Mouse (Mus musculus) heart, embryonic 14.5 days (tissue): ENCODE data around the gene Braf. TPM values are rescaled to one million over a fixed set of nuclear protein-coding genes. Genes with fewer than 3 reads are reported as not detected.

Experiments used
- ATAC-seq: fragments of 200-750 bp; cut with Nextera tagmentation; 2 replicates; pipeline ENCODE4 v1.8.0; 2017; ENCODE audit warnings: low read depth, moderate TSS enrichment; ENCODE audit not compliant: insufficient number of reproducible peaks, insufficient read depth, low FRiP score
- H3K27ac ChIP-seq, 2 experiments: fragments of 200-500 bp in 1 of 2; fragments of 300-500 bp in 1 of 2; sonication (generic) in 1 of 2; replicated peaks in 1 of 2; 2 replicates each; pipeline ENCODE4 v1.5.1; 2012 to 2014; ENCODE audit warnings: low read depth in 2 of 2, low read length in 2 of 2, control low read depth in 1 of 2, mild to moderate bottlenecking in 1 of 2, mixed read lengths in 1 of 2; ENCODE audit not compliant: control insufficient read depth in 1 of 2, insufficient read depth in 1 of 2
- H3K27me3 ChIP-seq: fragments of 300-500 bp; sonication (generic); 2 replicates; pipeline ENCODE4 v1.6.1; 2014; ENCODE audit warnings: mild to moderate bottlenecking, low read length, control low read depth; ENCODE audit not compliant: control insufficient read depth, insufficient read depth
- H3K36me3 ChIP-seq: fragments of 300-500 bp; sonication (generic); 2 replicates; pipeline ENCODE4 v1.6.1; 2014; ENCODE audit warnings: mild to moderate bottlenecking, control low read depth, low read length, mixed read lengths; ENCODE audit not compliant: control insufficient read depth, insufficient read depth
- H3K4me1 ChIP-seq, 2 experiments: fragments of 200-500 bp in 1 of 2; fragments of 300-500 bp in 1 of 2; sonication (generic) in 1 of 2; 2 replicates each; pipeline ENCODE4 v1.6.1; 2012 to 2014; ENCODE audit warnings: low read length in 2 of 2, control low read depth in 1 of 2, mixed read lengths in 1 of 2; ENCODE audit not compliant: control insufficient read depth in 2 of 2, insufficient read depth in 2 of 2
- H3K4me2 ChIP-seq: fragments of 300-500 bp; sonication (generic); 2 replicates; pipeline ENCODE4 v1.6.1; 2014; ENCODE audit warnings: mild to moderate bottlenecking, low read length
- H3K4me3 ChIP-seq, 2 experiments: fragments of 200-500 bp in 1 of 2; fragments of 300-500 bp in 1 of 2; sonication (generic) in 1 of 2; 2 replicates each; pipeline ENCODE4 v1.5.1; 2012 to 2014; ENCODE audit warnings: low read length in 2 of 2, mild to moderate bottlenecking in 2 of 2, control low read depth in 1 of 2, low read depth in 1 of 2, moderate library complexity in 1 of 2; ENCODE audit not compliant: control insufficient read depth in 1 of 2, insufficient read depth in 1 of 2
- H3K9ac ChIP-seq: fragments of 300-500 bp; sonication (generic); 2 replicates; pipeline ENCODE4 v1.6.1; 2014; ENCODE audit warnings: mild to moderate bottlenecking, low read length
- H3K9me3 ChIP-seq: fragments of 300-500 bp; sonication (generic); 2 replicates; pipeline ENCODE4 v1.6.1; 2016; ENCODE audit warnings: low read length, control low read depth; ENCODE audit not compliant: control insufficient read depth
- WGBS: fragments of 180-500 bp; shearing (Covaris S2); extraction: QIAGEN DNeasy Blood & Tissue Kit; methylation state at CpG from one replicate; pipeline ENCODE4 v1.1.7; 2014; 5-methylcytosine and 5-hydroxymethylcytosine counted together
- polyA plus RNA-seq: library from polyadenylated mRNA; unstranded; fragments of >200 nt; fragmentation: Nextera tagmentation; extraction: Ambion mirVana; gene quantifications from 2 replicates; pipeline ENCODE4 v1.2.1, GENCODE M21; 2014

The Braf gene
- polyA plus RNA-seq, 1 experiment from 2014 or later: 10.9 TPM

DNA sequence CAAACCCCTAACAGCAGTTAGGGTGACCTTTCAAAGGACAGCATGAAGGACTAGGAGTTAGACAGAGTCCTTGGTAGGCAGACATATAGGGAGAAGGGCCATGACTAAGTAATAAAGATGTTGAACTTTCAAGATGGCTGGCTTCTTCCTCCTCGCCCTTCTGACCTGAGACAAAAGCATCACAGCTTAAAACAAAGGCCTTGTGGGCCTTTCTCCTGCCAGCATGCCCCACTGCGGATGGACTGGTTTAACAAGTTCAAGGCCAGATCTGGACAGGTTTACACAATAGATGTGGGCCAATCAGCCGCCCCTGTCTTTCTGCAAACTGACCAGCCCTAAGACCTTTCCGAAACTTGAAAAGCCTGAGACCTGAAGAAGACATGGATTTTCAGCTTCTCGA lies 2.8 kb upstream of the Braf start:
- Histone ChIP-seq H3K27me3 (no peaks in the 10 kb centered on the region), H3K9ac (no peak overlapping the region), H3K4me2 (no peak overlapping the region), H3K27ac (no peak overlapping the region), H3K4me1 (peaks cover 3 to 12% of the 10 kb centered on the region in 2 experiments), H3K9me3 (no peaks in the 10 kb centered on the region), H3K4me3 (no peak overlapping the region), H3K36me3 (no peaks in the 10 kb centered on the region)
- ATAC-seq: no peak
- WGBS: 83% methylated on average over 5 of the region's 5 CpGs

DNA sequence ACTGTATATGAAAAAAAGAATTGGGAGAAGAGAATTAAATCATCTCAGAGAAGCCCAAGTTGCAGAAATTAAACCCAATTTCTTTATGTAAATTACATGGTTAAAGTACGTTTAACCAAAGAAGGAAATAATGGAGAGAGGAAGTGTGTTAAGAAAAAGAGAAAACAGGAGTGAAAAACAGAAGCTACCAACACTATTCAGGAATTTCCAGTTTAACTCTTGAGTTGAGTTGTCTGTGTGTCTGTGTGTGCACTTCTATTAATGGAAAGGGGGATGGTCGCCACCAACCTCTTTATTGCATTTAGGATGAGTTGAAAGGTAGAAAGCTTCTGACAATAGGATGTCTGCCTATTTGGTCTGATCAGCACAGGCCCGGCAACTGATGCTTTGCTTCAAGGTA lies 886 bp upstream of the Braf start:
- no peaks in the 10 kb centered on the region for H3K9me3 ChIP-seq
- H3K4me3 ChIP-seq: no peak overlapping the region
- no peak overlapping the region for H3K4me2 ChIP-seq
- no peak for ATAC-seq
- H3K4me1 ChIP-seq: peaks cover 3 to 23% of the 10 kb centered on the region in 2 experiments
- 77% methylated on average over 3 of the region's 3 CpGs for WGBS
- H3K36me3 ChIP-seq: no peaks in the 10 kb centered on the region
- H3K9ac ChIP-seq: no peak overlapping the region
- H3K27me3 ChIP-seq: no peaks in the 10 kb centered on the region
- H3K27ac ChIP-seq: no peak overlapping the region

DNA sequence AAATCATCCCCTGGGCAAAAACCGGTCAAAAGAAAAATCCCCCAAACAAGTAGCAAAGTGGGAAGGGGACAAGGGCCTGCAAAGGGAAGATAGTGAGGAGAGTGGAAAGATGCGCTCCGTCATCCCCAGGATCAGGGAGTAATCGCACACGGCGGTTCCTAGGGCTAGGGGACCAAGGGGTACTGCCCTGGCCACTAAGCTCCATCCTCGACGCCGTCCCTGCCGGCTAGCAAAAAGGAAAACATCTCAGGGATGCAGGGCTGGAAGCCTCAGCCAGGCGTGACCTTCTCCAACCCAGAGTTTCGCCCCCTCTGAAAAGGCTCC lies 759 bp downstream of the Braf start:
- Histone ChIP-seq H3K9me3 (no peaks in the 10 kb centered on the region), H3K27me3 (no peaks in the 10 kb centered on the region), H3K36me3 (no peaks in the 10 kb centered on the region), H3K4me3 (peak overlapping the region; percentile 75 to 100), H3K27ac (peak overlapping the region; percentile 91 to 96), H3K4me2 (peak overlapping the region; percentile 91), H3K4me1 (peaks cover 3 to 32% of the 10 kb centered on the region in 2 experiments), H3K9ac (peak overlapping the region; percentile 91)
- WGBS: under 1% methylated on average over 12 of the region's 12 CpGs
- peak; percentile 43 for ATAC-seq

DNA sequence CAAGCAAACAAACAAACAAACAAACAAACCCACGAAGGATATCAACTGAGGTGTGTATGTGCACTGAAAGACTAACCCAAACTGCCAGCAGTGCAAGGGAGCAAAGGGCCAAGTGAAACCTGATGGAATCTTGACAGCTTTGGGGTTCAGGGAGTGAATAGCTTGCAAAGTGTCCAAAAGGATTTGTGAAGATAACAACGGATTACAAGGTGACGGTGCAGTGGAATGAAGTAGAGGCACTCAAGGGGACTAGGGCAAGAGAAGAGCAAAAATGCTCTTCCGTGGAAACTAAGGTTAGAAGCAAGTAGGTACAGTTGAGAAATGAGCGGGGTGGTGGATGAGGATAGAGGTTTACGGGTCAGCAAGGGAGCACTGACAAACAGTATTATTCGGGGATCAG lies 1.2 kb downstream of the Braf start:
- H3K4me2 ChIP-seq: peak overlapping the region; percentile 91
- H3K9me3 ChIP-seq: no peaks in the 10 kb centered on the region
- H3K27me3 ChIP-seq: no peaks in the 10 kb centered on the region
- H3K9ac ChIP-seq: peak overlapping the region; percentile 91
- peak overlapping the region; percentile 75 to 100 for H3K4me3 ChIP-seq
- WGBS: 2% methylated on average over 7 of the region's 7 CpGs
- H3K36me3 ChIP-seq: no peaks in the 10 kb centered on the region
- peak overlapping the region in 1 of 2 experiments; percentile 96; a peak in 1 of 4 replicates for H3K27ac ChIP-seq
- ATAC-seq: no peak
- H3K4me1 ChIP-seq: peaks cover 3 to 32% of the 10 kb centered on the region in 2 experiments

DNA sequence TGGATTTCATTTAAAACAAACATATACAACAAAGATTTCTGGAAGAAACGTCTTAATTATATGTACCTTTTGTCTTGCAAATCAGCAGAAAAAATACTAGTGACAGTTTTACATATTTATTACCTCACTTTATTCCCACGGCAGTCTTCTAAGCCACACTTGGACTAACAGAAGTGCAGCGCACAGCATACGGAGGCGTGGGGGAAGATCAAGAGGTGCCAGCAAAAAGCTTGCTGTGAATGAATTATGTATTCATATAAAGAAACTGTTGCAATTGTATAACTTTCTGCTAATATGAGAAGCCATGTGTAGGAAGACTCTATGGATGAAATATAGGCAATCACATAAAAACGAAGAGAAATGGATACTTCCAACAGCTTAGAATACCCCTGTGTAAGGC lies 6.7 kb downstream of the Braf start:
- Histone ChIP-seq H3K9ac (no peak overlapping the region), H3K9me3 (no peaks in the 10 kb centered on the region), H3K27ac (no peak overlapping the region), H3K27me3 (no peaks in the 10 kb centered on the region), H3K4me2 (no peak overlapping the region), H3K4me1 (peaks cover 0 to 24% of the 10 kb centered on the region in 2 experiments; a peak in 3 of 4 replicates), H3K36me3 (no peaks in the 10 kb centered on the region), H3K4me3 (no peak overlapping the region)
- 88% methylated on average over 6 of the region's 6 CpGs for whole genome bisulfite sequencing
- ATAC-seq: no peak

GRCm38 (mm10) chr6:39717049-39717448 lies 8.2 kb downstream of the Braf start:
- Histone ChIP-seq H3K9me3 (no peaks in the 10 kb centered on the region), H3K4me1 (peaks cover 0 to 12% of the 10 kb centered on the region in 2 experiments; a peak in 2 of 4 replicates), H3K4me2 (no peak overlapping the region), H3K4me3 (no peak overlapping the region), H3K36me3 (no peaks in the 10 kb centered on the region), H3K27ac (no peak overlapping the region), H3K9ac (no peak overlapping the region), H3K27me3 (no peaks in the 10 kb centered on the region)
- no peak for ATAC-seq
- WGBS: 83% methylated on average over 2 of the region's 2 CpGs

DNA sequence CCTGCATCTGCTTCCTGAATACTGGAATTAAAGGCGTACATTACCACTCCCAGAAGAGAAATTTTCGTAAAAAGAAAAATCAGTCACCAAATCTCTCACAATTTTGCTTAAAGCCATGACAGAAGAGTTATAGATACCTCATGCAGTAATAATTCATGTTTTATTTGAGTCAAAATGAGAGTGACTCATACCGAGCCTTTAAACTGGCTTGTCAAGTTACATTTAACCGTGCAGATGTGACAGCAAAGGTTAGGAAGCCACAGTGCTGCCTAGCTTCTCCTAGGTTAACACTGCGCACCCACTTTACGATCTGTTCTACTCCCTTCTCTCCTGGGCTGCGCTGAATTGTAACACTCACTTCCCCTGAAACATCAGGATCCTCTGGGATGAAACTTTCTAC lies 10.9 kb downstream of the Braf start:
- 92% methylated on average over 7 of the region's 7 CpGs for WGBS

DNA sequence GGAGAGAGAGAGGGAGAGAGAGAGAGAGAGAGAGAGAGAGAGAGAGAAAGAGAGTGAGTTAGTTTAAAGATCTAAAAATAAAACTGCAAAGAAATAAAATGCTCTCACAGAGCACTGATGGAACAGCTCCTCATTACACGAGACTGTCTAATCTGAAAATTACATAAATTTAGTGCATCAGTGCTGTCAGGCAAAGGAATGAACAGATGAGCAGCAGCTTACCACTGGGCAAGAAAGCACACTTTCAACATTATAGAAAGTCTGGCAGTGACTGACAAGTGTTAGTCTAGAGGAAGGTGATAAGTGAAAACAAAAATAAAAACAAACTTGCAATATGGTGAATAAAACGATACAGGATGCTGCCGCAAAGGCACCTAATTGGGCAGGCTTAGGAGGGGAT lies 11.9 kb downstream of the Braf start:
- H3K9me3 ChIP-seq: no peaks in the 10 kb centered on the region
- ATAC-seq: no peak
- 64% methylated on average over 3 of the region's 3 CpGs for WGBS

More for the DNA sequence above, 10.9 kb downstream of the Braf start:
- Histone ChIP-seq H3K27ac (no peak overlapping the region), H3K4me2 (no peak overlapping the region), H3K9me3 (no peaks in the 10 kb centered on the region), H3K27me3 (no peaks in the 10 kb centered on the region), H3K4me3 (no peak overlapping the region), H3K4me1 (no peaks in the 10 kb centered on the region), H3K36me3 (no peaks in the 10 kb centered on the region), H3K9ac (no peak overlapping the region)
- no peak for ATAC-seq

More for the DNA sequence above, 11.9 kb downstream of the Braf start:
- H3K27ac ChIP-seq: no peak overlapping the region
- no peaks in the 10 kb centered on the region for H3K4me1 ChIP-seq
- H3K9ac ChIP-seq: no peak overlapping the region
- H3K4me2 ChIP-seq: no peak overlapping the region
- H3K36me3 ChIP-seq: no peaks in the 10 kb centered on the region
- no peak overlapping the region for H3K4me3 ChIP-seq
- no peaks in the 10 kb centered on the region for H3K27me3 ChIP-seq
